Mouse (Mus musculus) monocyte, adult 59 days (primary cell): ENCODE results near the gene Eno2. TPM values are rescaled to one million over a fixed set of nuclear protein-coding genes. Genes with fewer than 3 reads are reported as not detected.

Experiments used
- total RNA-seq, 2 experiments: library from RNA; stranded (reverse); gene quantifications; one replicate each; pipeline ENCODE4 v1.2.4; 2023

The Eno2 gene
- total RNA-seq, result 1 to 10 TPM; 1.9 to 2.6 TPM

DNA sequence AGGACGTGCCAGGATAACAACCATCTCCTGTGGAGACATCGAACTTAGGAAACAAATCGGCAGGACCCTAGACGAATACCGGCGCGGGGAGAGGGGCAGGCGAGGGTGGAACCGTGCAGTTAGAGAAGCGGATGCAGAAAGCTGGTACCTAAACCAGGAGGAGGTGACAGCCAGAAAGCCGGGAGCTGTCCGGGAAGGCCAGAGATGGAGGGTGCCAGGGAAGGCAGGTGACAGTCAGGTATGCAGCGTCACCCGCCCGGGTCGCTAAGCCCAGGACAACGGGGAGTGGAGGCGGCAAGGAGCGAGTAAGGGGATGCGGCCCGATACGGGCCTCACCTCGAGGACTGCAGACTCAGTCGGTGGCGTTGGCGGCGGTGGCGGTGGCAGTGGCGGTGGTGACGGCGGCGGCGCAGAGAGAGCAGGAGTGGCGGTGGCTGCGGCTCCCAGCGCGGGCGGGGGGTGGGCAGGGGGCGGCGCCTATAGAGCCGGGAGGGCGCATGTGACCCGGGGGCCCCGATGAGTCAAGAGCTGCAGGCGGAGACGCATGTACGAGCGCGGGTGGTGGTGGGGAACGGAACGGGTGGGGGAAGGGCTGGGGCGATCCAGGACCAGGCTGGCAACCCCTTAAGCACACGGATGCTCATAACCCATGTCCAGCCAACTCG, at the start of gene Eno2:
TSS of gene Eno2 (minus strand) at position 573 of the 665 bp plus-strand sequence.

DNA sequence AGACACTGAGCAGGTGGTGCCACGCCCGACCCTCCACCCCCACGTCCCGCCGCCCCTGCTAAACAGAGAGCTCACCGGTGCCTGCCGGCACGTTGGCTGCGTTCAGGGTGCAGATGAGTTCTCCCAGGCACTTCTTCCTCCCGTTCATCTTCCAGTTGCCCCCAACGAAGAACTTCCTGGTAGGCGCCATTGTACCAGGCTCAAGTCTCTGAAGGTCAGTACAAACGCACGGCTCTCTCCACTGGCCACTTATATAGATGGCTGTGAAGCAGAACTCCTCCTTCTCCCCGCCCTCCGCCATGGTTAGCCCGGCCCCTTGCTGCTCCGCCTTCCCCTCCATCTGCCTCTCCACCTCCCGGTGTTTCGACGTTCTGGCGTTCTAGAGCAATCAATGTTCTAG, 44.5 kb upstream of the Eno2 start, which contains the start of gene Tpi1:
TSS of gene Tpi1 (minus strand) at position 364 of the 400 bp plus-strand sequence.

DNA sequence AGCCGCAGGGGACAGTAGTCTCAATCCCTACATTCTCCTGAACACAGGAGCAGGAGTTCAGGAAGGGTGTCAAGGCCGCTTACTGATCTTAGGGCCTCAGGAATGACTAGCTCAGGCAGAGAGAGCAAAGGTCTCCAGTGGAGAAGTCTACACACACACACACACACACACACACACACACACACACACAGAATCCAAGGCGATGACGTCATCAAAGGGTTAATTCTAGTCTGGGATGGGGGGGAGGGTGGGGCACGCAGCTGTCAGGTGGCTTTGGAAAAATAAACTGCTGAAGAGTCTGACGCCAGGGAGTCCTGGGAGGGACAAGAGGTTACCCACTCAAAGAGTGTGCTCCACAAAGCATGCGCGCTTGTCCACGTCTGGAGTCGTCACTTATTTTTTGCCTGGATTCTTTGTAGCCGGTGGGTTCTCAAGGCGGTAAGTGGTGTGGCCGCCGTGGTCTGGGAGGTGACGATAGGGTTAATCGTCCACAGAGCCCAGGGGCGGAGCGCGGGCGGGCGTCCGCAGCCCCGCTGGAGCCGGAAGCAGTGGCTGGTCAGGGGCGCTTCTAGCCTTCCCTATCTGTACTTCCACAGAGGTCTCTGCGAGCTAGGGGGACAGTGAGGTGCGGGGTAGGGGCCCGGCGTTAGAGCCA, 39.0 kb upstream of the Eno2 start, which contains the start of gene Spsb2:
TSS of gene Spsb2 (plus strand) at position 304 of the 655 bp plus-strand sequence.

DNA sequence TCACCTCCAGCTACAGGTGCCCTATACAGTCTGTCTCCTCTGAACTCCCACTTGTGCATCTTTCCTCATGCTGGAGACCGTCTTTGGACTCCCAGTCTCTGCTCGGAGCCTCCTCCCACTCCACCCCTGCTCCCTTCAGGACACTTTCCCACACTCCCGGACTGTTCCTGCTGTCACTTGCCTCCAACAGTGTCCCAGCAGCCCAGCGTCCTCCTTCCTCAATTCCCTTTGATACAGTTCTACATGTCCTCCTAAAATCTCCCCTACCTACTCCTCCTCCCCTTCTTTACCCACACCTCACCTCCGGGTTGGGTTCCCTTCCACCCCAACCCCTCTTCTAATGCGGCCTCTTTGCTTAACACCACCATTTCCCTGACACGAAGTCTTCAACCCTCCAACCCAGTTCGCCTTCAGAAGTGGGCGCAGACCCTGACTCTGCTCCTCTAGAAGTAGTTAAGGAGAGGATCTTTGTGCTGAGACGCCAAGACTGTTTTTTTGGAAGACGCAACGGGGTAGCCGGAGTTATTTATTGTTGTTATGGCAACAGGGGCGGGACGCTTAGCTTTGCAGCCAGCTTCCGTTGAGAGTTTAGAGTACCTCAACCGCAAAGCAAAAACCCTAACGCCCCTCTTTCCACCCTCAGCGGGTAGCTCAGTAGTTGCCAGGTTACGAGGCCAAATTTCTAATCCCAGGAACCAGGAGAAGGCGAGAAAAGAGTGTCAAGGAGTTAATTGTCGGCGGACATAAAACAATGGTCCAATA, 9.9 kb upstream of the Eno2 start, which contains the start of gene Lrrc23:
TSS of gene Lrrc23 (minus strand) at position 506 of the 762 bp plus-strand sequence.

DNA sequence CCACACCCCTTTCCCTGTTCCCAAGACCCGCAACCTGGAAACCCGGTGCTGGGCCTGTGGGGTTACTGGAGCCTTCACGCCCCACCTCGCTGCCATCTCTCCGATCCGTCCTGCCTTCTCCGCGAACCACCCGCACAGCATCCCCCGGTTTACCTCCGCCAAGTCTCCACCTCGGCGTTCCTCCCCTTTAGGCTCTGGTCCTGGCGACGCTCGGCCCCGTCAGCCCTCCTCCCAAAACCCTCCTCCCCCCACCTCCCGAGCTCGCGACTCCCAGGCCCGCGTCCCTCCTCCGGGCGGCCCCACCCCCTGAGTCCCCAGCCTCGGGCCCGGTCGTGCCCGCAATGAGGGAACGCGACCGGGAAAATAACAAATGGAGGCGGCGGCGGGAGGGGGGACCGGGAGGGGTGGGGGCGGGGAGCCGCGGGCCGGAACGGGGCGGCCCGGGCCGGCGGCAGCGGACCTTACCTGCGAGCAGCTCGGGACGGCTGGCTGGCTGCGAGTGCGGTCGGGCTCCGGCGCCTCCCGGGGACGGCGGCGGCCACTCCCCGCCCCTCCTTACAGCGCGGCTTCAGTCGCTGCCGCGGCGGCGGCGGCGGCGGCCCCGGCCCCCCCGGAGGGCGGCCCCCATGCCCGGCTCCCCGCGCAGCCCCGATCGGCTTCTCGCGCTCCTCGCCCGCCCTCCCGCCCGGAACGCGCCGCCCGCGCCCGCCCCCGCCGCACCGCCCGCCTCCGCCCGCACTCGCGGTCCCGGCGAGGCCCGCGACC, 13.5 kb downstream of the Eno2 start, which contains the start of the genes Gm45234 and Atn1:
TSS of gene Gm45234 (minus strand) at position 191 of the 765 bp plus-strand sequence.
TSS of gene Atn1 (minus strand) at position 694 of the 765 bp plus-strand sequence.

DNA sequence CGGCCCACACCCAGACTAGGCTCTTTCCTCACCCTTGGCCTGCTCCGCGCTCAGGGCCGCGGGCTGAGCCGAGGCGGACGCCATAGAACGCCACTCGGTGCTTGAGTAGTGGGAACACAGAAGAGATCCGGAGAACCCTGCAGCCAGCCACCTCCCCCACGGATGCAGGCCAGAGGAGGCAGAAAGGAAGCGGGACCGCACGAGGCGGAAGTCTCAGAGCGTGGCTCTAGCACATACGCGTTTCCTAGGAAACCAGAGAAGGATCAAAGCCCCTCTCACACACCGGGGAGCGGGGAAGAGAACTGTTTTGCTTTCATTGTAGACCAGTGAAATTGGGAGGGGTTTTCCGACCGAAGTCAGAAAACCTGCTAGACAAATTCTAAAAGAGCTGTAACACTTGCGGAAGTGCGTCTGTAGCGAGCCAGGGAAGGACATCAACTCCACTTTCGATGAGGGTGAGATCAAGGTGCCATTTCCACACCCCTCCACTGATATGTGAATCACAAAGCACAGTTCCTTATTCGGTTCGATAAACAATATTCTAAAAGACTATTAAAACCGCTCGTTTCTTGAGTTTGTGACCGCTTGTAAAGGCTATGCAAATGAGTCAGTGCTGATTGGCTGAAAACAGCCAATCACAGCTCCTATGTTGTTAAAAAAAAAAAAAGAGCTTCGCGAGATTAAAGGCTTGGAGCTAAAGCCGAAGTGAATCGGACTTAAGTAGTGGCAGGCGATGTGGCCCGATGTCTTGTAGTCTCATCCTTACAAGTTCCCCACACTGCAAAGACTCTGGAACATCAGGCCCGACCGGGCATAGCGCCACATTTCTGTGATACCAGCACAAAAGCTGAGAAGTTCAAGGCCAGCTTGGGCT, 28.3 kb downstream of the Eno2 start, which contains the start of gene Grcc10:
TSS of gene Grcc10 (minus strand) at position 487 of the 874 bp plus-strand sequence.

DNA sequence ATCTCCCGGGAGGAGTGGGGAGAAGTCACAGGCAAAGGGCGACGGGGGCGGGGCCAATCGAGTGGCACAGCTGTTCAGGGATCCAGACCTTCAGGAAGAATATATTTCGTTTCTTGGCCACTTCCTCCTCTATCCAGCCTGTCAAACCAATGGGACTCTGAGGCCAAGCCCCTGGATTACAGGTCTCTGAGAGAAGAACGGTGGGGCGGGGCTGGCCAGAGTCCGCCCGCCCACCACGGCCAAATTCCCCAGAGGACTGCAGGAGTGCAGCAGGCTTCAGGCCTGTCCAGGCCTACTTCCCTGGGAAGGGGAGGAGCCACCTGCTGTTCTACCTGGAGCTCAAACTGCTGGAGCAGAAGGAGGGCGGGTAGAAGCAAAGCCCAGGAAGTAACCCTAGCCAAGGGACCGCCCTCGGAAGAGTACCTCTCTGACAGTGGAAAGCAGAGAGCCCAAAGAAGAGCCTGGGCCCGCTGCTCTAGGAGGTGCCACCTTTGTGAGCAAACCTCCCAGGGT, 30.9 kb downstream of the Eno2 start, which contains the start of gene Ptpn6:
TSS of gene Ptpn6 (minus strand) at position 204 of the 513 bp plus-strand sequence.

DNA sequence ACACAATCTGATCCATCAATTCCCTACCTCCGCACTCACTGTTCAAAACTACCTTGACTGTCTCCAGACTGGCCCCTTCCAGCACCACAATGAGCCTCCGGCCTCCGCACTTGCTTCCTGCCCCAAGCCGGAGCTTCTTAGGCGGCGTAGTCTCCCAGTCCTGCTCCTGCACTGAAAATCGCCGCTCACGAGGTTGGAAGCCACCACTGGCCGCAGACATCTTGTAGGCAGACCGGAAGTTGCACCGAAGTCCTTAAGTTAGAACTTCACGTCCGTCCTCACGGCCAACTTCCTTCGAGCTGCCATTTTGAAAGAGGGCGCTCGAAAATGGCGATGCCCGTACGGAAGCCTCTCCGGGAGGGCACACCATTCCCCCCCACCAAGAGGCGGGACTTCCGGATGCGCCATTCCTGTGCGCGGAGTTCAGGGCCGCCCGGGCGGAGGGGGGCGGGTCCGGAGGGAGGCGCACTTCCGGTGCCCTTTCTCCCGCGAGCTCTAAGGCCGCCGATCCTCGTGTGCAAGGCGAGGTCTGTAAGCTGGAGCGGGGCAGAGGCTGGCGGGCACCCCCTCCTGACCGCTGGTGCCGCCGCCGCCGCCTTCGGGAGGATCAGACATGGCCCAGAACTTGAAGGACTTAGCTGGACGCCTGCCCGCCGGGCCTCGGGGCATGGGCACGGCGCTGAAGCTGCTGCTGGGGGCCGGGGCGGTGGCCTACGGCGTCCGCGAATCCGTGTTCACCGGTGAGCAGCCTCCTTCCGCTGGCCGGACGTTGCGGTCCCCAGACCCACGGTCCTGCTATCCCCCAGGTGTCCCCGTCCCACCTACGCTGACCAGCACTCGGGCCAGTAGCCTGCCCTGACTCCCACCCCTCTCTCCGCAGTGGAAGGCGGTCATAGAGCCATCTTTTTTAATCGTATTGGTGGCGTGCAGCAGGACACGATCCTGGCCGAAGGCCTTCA, 57.4 kb downstream of the Eno2 start, which contains the start of the genes Emg1 and Phb2:
TSS of gene Emg1 (minus strand) at position 355 of the 959 bp plus-strand sequence.
TSS of gene Phb2 (plus strand) at position 513 of the 959 bp plus-strand sequence.

Other genes with a start within 250 kb of the Eno2 start
- gene C1s1, start 227.3 kb downstream of the Eno2 start, total RNA-seq, result 1 to 10 TPM; 1.1 to 1.4 TPM
- 1 to 10 TPM in 1 of 2 experiments, under 1 TPM in 1; 0.84 to 1.1 TPM for gene C1rb, start 199.4 kb downstream of the Eno2 start, total RNA-seq
- gene C1s2, start 133.6 kb downstream of the Eno2 start, total RNA-seq, result not detected
- 10 to 100 TPM; 40.9 to 54.4 TPM for gene Lpcat3, start 106.6 kb downstream of the Eno2 start, total RNA-seq
- gene Emg1, start 57.5 kb downstream of the Eno2 start, total RNA-seq, result 10 to 100 TPM; 71.1 to 73.2 TPM
- 100 to 1,000 TPM; 147 to 165 TPM for gene Phb2, start 57.3 kb downstream of the Eno2 start, total RNA-seq
- gene Ptpn6, start 31.0 kb downstream of the Eno2 start, total RNA-seq, result 100 to 1,000 TPM; 496 to 510 TPM
- 100 to 1,000 TPM; 177 to 186 TPM for gene Grcc10, start 28.3 kb downstream of the Eno2 start, total RNA-seq
- not detected for gene Gm45234, start 13.7 kb downstream of the Eno2 start, total RNA-seq
- gene Atn1, start 13.1 kb downstream of the Eno2 start, total RNA-seq, result 10 to 100 TPM; 23.7 to 25.1 TPM
- not detected for gene Lrrc23, start 10.1 kb upstream of the Eno2 start, total RNA-seq
- 10 to 100 TPM; 20.4 to 20.7 TPM for gene Spsb2, start 39.0 kb upstream of the Eno2 start, total RNA-seq
- 100 to 1,000 TPM; 110 to 111 TPM for gene Tpi1, start 44.6 kb upstream of the Eno2 start, total RNA-seq
- 10 to 100 TPM; 58.5 to 64.1 TPM for gene Usp5, start 59.8 kb upstream of the Eno2 start, total RNA-seq
- gene Cdca3, start 59.9 kb upstream of the Eno2 start, total RNA-seq, result 1 to 10 TPM; 1.2 to 3.8 TPM
- gene Gnb3, start 70.6 kb upstream of the Eno2 start, total RNA-seq, result not detected
- gene P3h3, start 88.1 kb upstream of the Eno2 start, total RNA-seq, result 1 to 10 TPM; 2.0 to 4.1 TPM
- 1 to 10 TPM; 1.8 to 2.3 TPM for gene Gpr162, start 94.3 kb upstream of the Eno2 start, total RNA-seq
- 10 to 100 TPM; 15.6 to 17.2 TPM for gene Cd4, start 118.5 kb upstream of the Eno2 start, total RNA-seq
- gene Lag3, start 142.0 kb upstream of the Eno2 start, total RNA-seq, result 1 to 10 TPM; 5.9 to 8.7 TPM
- 100 to 1,000 TPM; 216 to 239 TPM for gene Ptms, start 150.4 kb upstream of the Eno2 start, total RNA-seq
- 100 to 1,000 TPM; 124 to 137 TPM for gene Mlf2, start 161.7 kb upstream of the Eno2 start, total RNA-seq
- 10 to 100 TPM; 37.3 to 38.4 TPM for gene Cops7a, start 195.9 kb upstream of the Eno2 start, total RNA-seq
- 1 to 10 TPM; 3.0 to 6.9 TPM for gene Pianp, start 227.0 kb upstream of the Eno2 start, total RNA-seq
- gene Zfp384, start 239.5 kb upstream of the Eno2 start, total RNA-seq, result 100 to 1,000 TPM in 1 of 2 experiments, 10 to 100 TPM in 1; 89.1 to 103 TPM